Mouse (Mus musculus) neural tube, embryonic 15.5 days (tissue): Measurements from ENCODE around the gene Gemin7. TPM values are rescaled to one million over a fixed set of nuclear protein-coding genes. Genes with fewer than 3 reads are reported as not detected.

Experiments
- ATAC-seq: fragments of 200-750 bp; cut with Nextera tagmentation; 2 replicates; pipeline ENCODE4 v1.8.0; 2017; ENCODE audit warnings: mild to moderate bottlenecking, moderate TSS enrichment, moderate library complexity; ENCODE audit not compliant: low FRiP score
- H3K27ac ChIP-seq: fragments of 300-500 bp; sonication (generic); replicated peaks from 2 replicates; pipeline ENCODE4 v1.5.1; 2015; ENCODE audit warnings: mild to moderate bottlenecking, inconsistent platforms
- H3K27me3 ChIP-seq: fragments of 300-500 bp; sonication (generic); replicated peaks from 2 replicates; pipeline ENCODE4 v1.6.1; 2015; ENCODE audit warnings: inconsistent platforms
- H3K36me3 ChIP-seq: fragments of 300-500 bp; sonication (generic); 2 replicates; pipeline ENCODE4 v1.6.1; 2015; ENCODE audit warnings: inconsistent platforms
- H3K4me1 ChIP-seq: fragments of 300-500 bp; sonication (generic); 2 replicates; pipeline ENCODE4 v1.6.1; 2015; ENCODE audit warnings: inconsistent platforms
- H3K4me2 ChIP-seq: fragments of 300-500 bp; sonication (generic); 2 replicates; pipeline ENCODE4 v1.6.1; 2015; ENCODE audit warnings: inconsistent platforms, mild to moderate bottlenecking, moderate library complexity
- H3K4me3 ChIP-seq: fragments of 300-500 bp; sonication (generic); replicated peaks from 2 replicates; pipeline ENCODE4 v1.5.1; 2015; ENCODE audit warnings: mild to moderate bottlenecking, inconsistent platforms
- H3K9ac ChIP-seq: fragments of 300-500 bp; sonication (generic); replicated peaks from 2 replicates; pipeline ENCODE4 v1.6.1; 2015; ENCODE audit warnings: mild to moderate bottlenecking, inconsistent platforms
- H3K9me3 ChIP-seq: fragments of 300-500 bp; sonication (generic); replicated peaks from 2 replicates; pipeline ENCODE4 v1.6.1; 2016; ENCODE audit warnings: inconsistent platforms
- WGBS: fragments of 180-500 bp; shearing (Covaris S2); methylation state at CpG from one replicate; pipeline ENCODE4 v1.1.7; 2015; ENCODE audit warnings: mixed read lengths; 5-methylcytosine and 5-hydroxymethylcytosine counted together
- polyA plus RNA-seq: library from polyadenylated mRNA; unstranded; fragments of >200 nt; fragmentation: Nextera tagmentation; extraction: Ambion mirVana; gene quantifications from 2 replicates; pipeline ENCODE4 v1.2.1, GENCODE M21; 2015

The Gemin7 gene
- polyA plus RNA-seq, 1 experiment from 2014 or later: 145 TPM

DNA sequence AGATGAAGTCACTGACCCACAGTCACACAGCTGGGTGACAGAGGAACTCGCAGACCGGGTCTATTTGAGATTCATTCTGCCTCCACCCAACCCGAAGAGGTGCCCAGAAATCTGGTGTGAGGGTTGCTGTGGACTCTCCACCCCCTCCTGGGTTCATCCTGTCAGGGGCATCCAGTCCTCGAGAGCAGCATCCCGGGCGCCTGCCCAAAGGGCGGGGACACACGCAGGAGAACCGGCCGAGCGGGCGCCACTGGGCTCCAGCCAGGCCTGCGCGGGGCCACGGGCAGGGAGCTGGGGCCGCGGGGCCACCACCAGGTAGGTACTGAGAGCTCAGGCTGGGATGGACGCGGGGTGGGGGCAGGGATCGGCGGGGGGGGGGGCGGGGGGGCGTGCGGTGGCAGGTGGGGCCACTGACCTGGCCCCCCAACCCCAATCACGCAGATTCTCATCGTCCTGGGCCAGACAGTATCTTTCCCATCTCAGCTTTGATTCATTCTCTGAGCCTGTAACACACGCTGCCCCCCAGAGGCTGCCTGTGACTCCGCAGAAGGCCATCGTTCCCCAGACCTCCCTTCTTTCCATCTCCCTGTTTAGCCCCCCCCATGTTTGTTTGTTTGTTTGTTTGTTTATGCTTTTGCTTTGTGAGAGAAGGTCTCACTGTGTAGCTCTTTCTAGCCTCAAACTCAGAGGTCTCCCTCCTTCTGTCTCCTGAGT is 59.6 kb downstream of the Gemin7 start, which contains the start of gene Nkpd1:
TSS of gene Nkpd1 (plus strand) at position 187 of the 714 bp plus-strand sequence.
- H3K9me3 ChIP-seq: no peaks in the 10 kb centered on the region
- peaks cover 19% of the 10 kb centered on the region for H3K4me1 ChIP-seq
- 8% methylated on average over 22 of the region's 29 CpGs for whole genome bisulfite sequencing
- H3K27me3 ChIP-seq: peaks cover 56% of the 10 kb centered on the region
- peak within 1 kb of the TSS; percentile 50 for H3K9ac ChIP-seq
- H3K4me2 ChIP-seq: peak within 1 kb of the TSS; percentile 58
- H3K27ac ChIP-seq: no peak within 1 kb of the TSS
- H3K4me3 ChIP-seq: peak within 1 kb of the TSS; percentile 18; the same call in 1 of the 2 replicates
- no peak for ATAC-seq
- no peaks in the 10 kb centered on the region for H3K36me3 ChIP-seq

Other genes with a start within 250 kb of the Gemin7 start
- 78.5 and 93.5 TPM in 2 replicates for gene Ercc1, start 232.8 kb downstream of the Gemin7 start, polyA plus RNA-seq
- 22.2 and 23.0 TPM in 2 replicates for gene Cd3eap, start 218.1 kb downstream of the Gemin7 start, polyA plus RNA-seq
- 1.9 and 2.1 TPM in 2 replicates for gene Ppp1r13l, start 217.8 kb downstream of the Gemin7 start, polyA plus RNA-seq
- gene Ercc2, start 195.6 kb downstream of the Gemin7 start, polyA plus RNA-seq: 21.6 and 22.2 TPM in 2 replicates
- 1.2 and 4.0 TPM in 2 replicates for gene Klc3, start 173.5 kb downstream of the Gemin7 start, polyA plus RNA-seq
- gene Ckm, start 172.8 kb downstream of the Gemin7 start, polyA plus RNA-seq: 16.6 and 38.6 TPM in 2 replicates
- gene Mark4, start 118.8 kb downstream of the Gemin7 start, polyA plus RNA-seq: 15.4 and 16.5 TPM in 2 replicates
- gene Exoc3l2, start 114.3 kb downstream of the Gemin7 start, polyA plus RNA-seq: 1.5 and 1.8 TPM in 2 replicates
- 3.9 and 5.0 TPM in 2 replicates for gene Bloc1s3, start 69.2 kb downstream of the Gemin7 start, polyA plus RNA-seq
- 39.2 and 58.6 TPM in 2 replicates for gene Trappc6a, start 69.2 kb downstream of the Gemin7 start, polyA plus RNA-seq
- 1.2 and 1.5 TPM in 2 replicates for gene Nkpd1, start 59.8 kb downstream of the Gemin7 start, polyA plus RNA-seq
- gene Ppp1r37, start 14.5 kb downstream of the Gemin7 start, polyA plus RNA-seq: 41.0 and 42.3 TPM in 2 replicates
- 0.23 and 0.61 TPM in 2 replicates for gene Zfp296, start 308 bp downstream of the Gemin7 start, polyA plus RNA-seq
- gene Clasrp, start 26.9 kb upstream of the Gemin7 start, polyA plus RNA-seq: 51.0 and 61.5 TPM in 2 replicates
- 9.6 and 12.8 TPM in 2 replicates for gene Relb, start 51.8 kb upstream of the Gemin7 start, polyA plus RNA-seq
- 128 and 140 TPM in 2 replicates for gene Clptm1, start 87.4 kb upstream of the Gemin7 start, polyA plus RNA-seq
- 1.8 TPM in 2 replicates for gene Apoc2, start 100.3 kb upstream of the Gemin7 start, polyA plus RNA-seq
- gene Gm44805, start 103.8 kb upstream of the Gemin7 start, polyA plus RNA-seq: not detected in 2 replicates
- gene Apoc4, start 103.9 kb upstream of the Gemin7 start, polyA plus RNA-seq: 0.38 and 0.75 TPM in 2 replicates
- 6.5 and 7.3 TPM in 2 replicates for gene Apoc1, start 115.1 kb upstream of the Gemin7 start, polyA plus RNA-seq
- 643 and 683 TPM in 2 replicates for gene Apoe, start 121.6 kb upstream of the Gemin7 start, polyA plus RNA-seq
- gene Tomm40, start 137.8 kb upstream of the Gemin7 start, polyA plus RNA-seq: 155 and 171 TPM in 2 replicates
- gene Nectin2, start 172.9 kb upstream of the Gemin7 start, polyA plus RNA-seq: 56.5 and 68.7 TPM in 2 replicates
- 26.3 and 37.0 TPM in 2 replicates for gene Bcam, start 193.4 kb upstream of the Gemin7 start, polyA plus RNA-seq
- 0.69 and 2.2 TPM in 2 replicates for gene Cblc, start 219.2 kb upstream of the Gemin7 start, polyA plus RNA-seq
- 1.2 and 5.2 TPM in 2 replicates for gene Bcl3, start 245.2 kb upstream of the Gemin7 start, polyA plus RNA-seq